Mouse (Mus musculus) heart, embryonic 14.5 days (tissue): ENCODE data around the gene Ntn4. TPM values are rescaled to one million over a fixed set of nuclear protein-coding genes. Genes with fewer than 3 reads are reported as not detected.

ENCODE experiments used
- ATAC-seq: fragments of 200-750 bp; cut with Nextera tagmentation; 2 replicates; pipeline ENCODE4 v1.8.0; 2017; ENCODE audit warnings: low read depth, moderate TSS enrichment; ENCODE audit not compliant: insufficient number of reproducible peaks, insufficient read depth, low FRiP score
- H3K27ac ChIP-seq, 2 experiments: fragments of 200-500 bp in 1 of 2; fragments of 300-500 bp in 1 of 2; sonication (generic) in 1 of 2; replicated peaks in 1 of 2; 2 replicates each; pipeline ENCODE4 v1.5.1; 2012 to 2014; ENCODE audit warnings: low read depth in 2 of 2, low read length in 2 of 2, control low read depth in 1 of 2, mild to moderate bottlenecking in 1 of 2, mixed read lengths in 1 of 2; ENCODE audit not compliant: control insufficient read depth in 1 of 2, insufficient read depth in 1 of 2
- H3K27me3 ChIP-seq: fragments of 300-500 bp; sonication (generic); 2 replicates; pipeline ENCODE4 v1.6.1; 2014; ENCODE audit warnings: mild to moderate bottlenecking, low read length, control low read depth; ENCODE audit not compliant: control insufficient read depth, insufficient read depth
- H3K36me3 ChIP-seq: fragments of 300-500 bp; sonication (generic); 2 replicates; pipeline ENCODE4 v1.6.1; 2014; ENCODE audit warnings: mild to moderate bottlenecking, control low read depth, low read length, mixed read lengths; ENCODE audit not compliant: control insufficient read depth, insufficient read depth
- H3K4me1 ChIP-seq, 2 experiments: fragments of 200-500 bp in 1 of 2; fragments of 300-500 bp in 1 of 2; sonication (generic) in 1 of 2; 2 replicates each; pipeline ENCODE4 v1.6.1; 2012 to 2014; ENCODE audit warnings: low read length in 2 of 2, control low read depth in 1 of 2, mixed read lengths in 1 of 2; ENCODE audit not compliant: control insufficient read depth in 2 of 2, insufficient read depth in 2 of 2
- H3K4me2 ChIP-seq: fragments of 300-500 bp; sonication (generic); 2 replicates; pipeline ENCODE4 v1.6.1; 2014; ENCODE audit warnings: mild to moderate bottlenecking, low read length
- H3K4me3 ChIP-seq, 2 experiments: fragments of 200-500 bp in 1 of 2; fragments of 300-500 bp in 1 of 2; sonication (generic) in 1 of 2; 2 replicates each; pipeline ENCODE4 v1.5.1; 2012 to 2014; ENCODE audit warnings: low read length in 2 of 2, mild to moderate bottlenecking in 2 of 2, control low read depth in 1 of 2, low read depth in 1 of 2, moderate library complexity in 1 of 2; ENCODE audit not compliant: control insufficient read depth in 1 of 2, insufficient read depth in 1 of 2
- H3K9ac ChIP-seq: fragments of 300-500 bp; sonication (generic); 2 replicates; pipeline ENCODE4 v1.6.1; 2014; ENCODE audit warnings: mild to moderate bottlenecking, low read length
- H3K9me3 ChIP-seq: fragments of 300-500 bp; sonication (generic); 2 replicates; pipeline ENCODE4 v1.6.1; 2016; ENCODE audit warnings: low read length, control low read depth; ENCODE audit not compliant: control insufficient read depth
- WGBS: fragments of 180-500 bp; shearing (Covaris S2); extraction: QIAGEN DNeasy Blood & Tissue Kit; methylation state at CpG from one replicate; pipeline ENCODE4 v1.1.7; 2014; 5-methylcytosine and 5-hydroxymethylcytosine counted together
- polyA plus RNA-seq: library from polyadenylated mRNA; unstranded; fragments of >200 nt; fragmentation: Nextera tagmentation; extraction: Ambion mirVana; gene quantifications from 2 replicates; pipeline ENCODE4 v1.2.1, GENCODE M21; 2014

Gene Ntn4
- polyA plus RNA-seq, 1 experiment from 2014 or later = 3.1 TPM

- Histone ChIP-seq H3K27ac (peak overlapping the region in 1 of 2 experiments; percentile 10; a peak in 2 of 4 replicates), H3K36me3 (peaks cover 18% of the 10 kb centered on the region; the same call in 1 of the 2 replicates), H3K27me3 (peaks cover 75% of the 10 kb centered on the region), H3K4me2 (peak overlapping the region; percentile 96), H3K9me3 (no peaks in the 10 kb centered on the region), H3K9ac (peak overlapping the region; percentile 87), H3K4me1 (peaks cover 11 to 24% of the 10 kb centered on the region in 2 experiments), H3K4me3 (peak overlapping the region; percentile 67 to 73)
- ATAC-seq = 0 out of 2 replicates have a peak, but pooled peaks have one; percentile 9
- WGBS = 4% methylated on average over 32 of the region's 32 CpGs
Observed at GRCm38 (mm10) chr10:93641821-93642746, 1.6 kb downstream of the Ntn4 start.

DNA sequence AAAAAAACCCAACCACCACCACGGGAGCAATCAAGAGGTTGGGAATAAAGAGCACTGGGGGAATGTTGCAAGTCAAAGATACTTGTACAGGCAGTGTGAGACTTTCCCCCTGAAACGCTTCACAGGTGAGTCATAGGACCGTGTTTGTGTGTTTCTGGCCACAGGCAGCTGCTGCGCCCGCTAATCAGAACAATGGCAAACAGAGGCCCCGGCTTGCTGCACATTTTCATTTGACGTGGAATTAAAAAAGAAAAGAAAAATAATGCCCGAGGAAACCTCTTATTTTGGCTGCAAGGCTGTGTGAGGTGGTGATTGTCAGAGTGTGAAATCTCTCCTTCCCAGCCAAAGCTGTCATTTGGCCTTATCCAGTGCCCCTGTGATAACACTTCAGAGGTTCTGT is 2.4 kb downstream of the Ntn4 start:
- Histone ChIP-seq H3K4me2 (peak overlapping the region; percentile 96), H3K4me1 (peaks cover 11 to 27% of the 10 kb centered on the region in 2 experiments), H3K36me3 (peaks cover 18% of the 10 kb centered on the region; the same call in 1 of the 2 replicates), H3K9ac (peak overlapping the region; percentile 87; the same call in 1 of the 2 replicates), H3K27ac (no peak overlapping the region), H3K27me3 (peaks cover 68% of the 10 kb centered on the region), H3K9me3 (no peaks in the 10 kb centered on the region), H3K4me3 (peak overlapping the region in 1 of 2 experiments; percentile 73; a peak in 3 of 4 replicates)
- no peak for ATAC-seq
- WGBS = 33% methylated on average over 8 of the region's 8 CpGs

GRCm38 (mm10) chr10:93644451-93644941 is 4.0 kb downstream of the Ntn4 start:
- H3K27me3 ChIP-seq = peaks cover 55% of the 10 kb centered on the region
- H3K4me1 ChIP-seq = peaks cover 17 to 42% of the 10 kb centered on the region in 2 experiments
- H3K9ac ChIP-seq = no peak overlapping the region
- H3K4me3 ChIP-seq = no peak overlapping the region
- 87% methylated on average over 12 of the region's 12 CpGs for WGBS
- H3K4me2 ChIP-seq = no peak overlapping the region
- no peaks in the 10 kb centered on the region for H3K9me3 ChIP-seq
- no peak overlapping the region for H3K27ac ChIP-seq
- H3K36me3 ChIP-seq = peaks cover 18% of the 10 kb centered on the region; the same call in 1 of the 2 replicates
- ATAC-seq = no peak

DNA sequence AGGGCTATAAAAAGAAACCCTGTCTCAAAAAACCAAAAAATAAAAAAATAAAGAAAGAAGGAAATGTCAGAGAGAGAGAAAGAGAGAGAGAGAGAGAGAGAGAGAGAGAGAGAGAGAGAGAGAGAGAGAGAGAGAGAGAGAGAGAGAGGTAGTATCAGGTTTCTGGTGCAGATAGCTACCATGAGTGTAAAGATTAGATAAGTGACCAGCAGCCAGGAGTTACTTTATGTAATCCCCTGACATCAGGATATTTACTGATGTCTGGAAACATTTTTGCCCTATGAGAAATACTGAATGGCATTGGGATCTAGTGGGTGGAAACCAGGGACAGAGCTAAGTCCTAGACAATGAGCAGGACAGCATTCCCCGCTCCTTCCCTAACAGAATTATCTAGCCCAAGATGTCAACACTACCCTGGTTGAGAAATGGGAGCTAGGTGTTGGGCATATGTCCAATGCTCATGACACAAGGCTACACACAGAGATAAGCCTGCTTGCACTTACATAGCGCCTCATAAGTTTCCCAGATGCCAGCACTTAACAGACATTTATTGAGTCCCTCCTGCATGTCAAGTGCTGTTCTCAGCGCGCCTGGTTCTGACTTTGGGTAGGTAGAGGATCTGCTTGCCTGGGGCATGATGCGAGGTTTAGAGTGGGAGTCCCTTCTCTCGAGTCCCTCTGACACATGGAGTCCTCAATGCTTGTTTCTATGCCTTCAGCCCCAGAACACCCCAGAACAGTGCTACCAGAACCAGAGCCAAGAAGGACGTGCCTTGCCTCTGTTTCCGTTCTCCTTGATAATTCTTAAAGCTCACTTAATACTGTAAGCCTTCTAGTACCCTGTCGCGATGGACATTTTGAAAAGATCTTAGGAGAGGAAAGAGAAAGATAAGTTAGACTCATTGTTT is 7.4 kb downstream of the Ntn4 start:
- Histone ChIP-seq H3K27ac (peak overlapping the region; percentile 70 to 77), H3K4me3 (no peak overlapping the region), H3K4me2 (peak overlapping the region; percentile 42), H3K9ac (no peak overlapping the region), H3K27me3 (peaks cover 57% of the 10 kb centered on the region), H3K4me1 (peaks cover 9 to 32% of the 10 kb centered on the region in 2 experiments), H3K9me3 (no peaks in the 10 kb centered on the region), H3K36me3 (peaks cover 22% of the 10 kb centered on the region; the same call in 1 of the 2 replicates)
- peak; percentile 94 for ATAC-seq
- WGBS = 12% methylated on average over 10 of the region's 10 CpGs

DNA sequence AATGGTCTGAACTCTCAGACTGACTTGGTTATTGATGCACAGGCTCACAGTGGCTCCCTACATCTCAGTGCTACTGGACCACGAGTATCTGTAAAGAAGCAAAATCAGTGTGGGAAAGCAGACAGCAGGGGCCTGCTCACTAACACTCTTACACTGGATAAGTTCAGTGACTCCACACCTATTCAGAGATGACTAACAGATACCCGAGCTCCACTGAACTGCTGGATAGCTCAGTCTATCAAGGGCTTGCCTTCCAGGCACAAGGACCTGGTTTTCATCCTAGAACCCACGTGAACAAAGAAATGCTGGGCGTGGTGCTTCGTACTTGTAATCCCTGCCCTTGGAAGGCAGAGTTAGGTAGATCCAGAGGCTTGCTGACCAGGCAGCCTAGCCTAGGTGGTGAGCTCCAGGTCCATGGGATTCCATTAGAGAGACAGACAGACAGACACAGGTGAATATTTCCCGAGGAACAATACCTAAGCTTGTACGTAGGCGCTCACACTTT is 8.2 kb downstream of the Ntn4 start:
- 50% methylated on average over 8 of the region's 8 CpGs for WGBS
- H3K27me3 ChIP-seq = peaks cover 51% of the 10 kb centered on the region
- peaks cover 22% of the 10 kb centered on the region; the same call in 1 of the 2 replicates for H3K36me3 ChIP-seq

GRCm38 (mm10) chr10:93649127-93649526 is 8.6 kb downstream of the Ntn4 start:
- peaks cover 48% of the 10 kb centered on the region for H3K27me3 ChIP-seq
- peaks cover 9 to 25% of the 10 kb centered on the region in 2 experiments for H3K4me1 ChIP-seq
- no peak overlapping the region for H3K9ac ChIP-seq
- peak overlapping the region; percentile 42; the same call in 1 of the 2 replicates for H3K4me2 ChIP-seq
- peak overlapping the region in 1 of 2 experiments; percentile 77; a peak in 1 of 4 replicates for H3K27ac ChIP-seq
- WGBS = 74% methylated on average over 5 of the region's 5 CpGs
- H3K4me3 ChIP-seq = no peak overlapping the region
- H3K9me3 ChIP-seq = no peaks in the 10 kb centered on the region
- peaks cover 22% of the 10 kb centered on the region; the same call in 1 of the 2 replicates for H3K36me3 ChIP-seq
- ATAC-seq = no peak

More for the DNA sequence above, 8.2 kb downstream of the Ntn4 start:
- H3K9ac ChIP-seq = no peak overlapping the region
- no peak overlapping the region for H3K4me3 ChIP-seq
- H3K4me2 ChIP-seq = peak overlapping the region; percentile 42
- H3K9me3 ChIP-seq = no peaks in the 10 kb centered on the region
- H3K27ac ChIP-seq = peak overlapping the region; percentile 70 to 77
- H3K4me1 ChIP-seq = peaks cover 9 to 25% of the 10 kb centered on the region in 2 experiments
- ATAC-seq = no peak
